Mouse (Mus musculus) adrenal gland, adult 18-20 months (tissue): ENCODE measurements at regions not wholly inside any gene's neighbourhood (a gene's known extent, or its start where the extent isn't known, plus 50 kb on each side); places are given as distances from the start of the nearest gene placed in this dataset.

Experiments
- DNase-seq, 2 experiments: peaks; one replicate each; pipeline ENCODE4 v3.0.0; 2021 to 2022; ENCODE audit warnings: low spot score in 2 of 2
- microRNA-seq, 2 experiments: library from miRNA; unstranded; fragments of <30 nt; microRNA quantifications; one replicate each; pipeline ENCODE4 v1.2.0; 2021; ENCODE audit warnings: borderline number of aligned reads in 2 of 2

- no peak for DNase-seq
Measured at GRCm38 (mm10) chr7:35857693-35858092, 54.9 kb upstream of the Zfp507 start.

Small RNAs in the stretch of these regions (microRNA-seq; reads per million reads assigned to microRNA genes)
- 0 reads per million in 2 experiments for gene Gm23292
